ENCODE assay signal across 8 mouse cellular contexts in genomic region chr2:116735702-116736101, GRCm38 (mm10).
DNase-seq lines count a peak whose midpoint lies in the region; ATAC-seq and TF ChIP-seq lines count a peak whose summit lies in the region.

No protein-coding gene starts in this region.

- WGBS in liver, embryonic 12.5 days (ENCODE audit: insufficient replicate concordance) = 41% methylated on average over 3 of the region's 3 CpGs
- WGBS in hindbrain, postnatal 0 days = 39% methylated on average over 3 of the region's 3 CpGs
- 42% methylated on average over 3 of the region's 3 CpGs for WGBS in liver, embryonic 11.5 days

- no peak overlapping the region for H3K27ac ChIP-seq in liver, embryonic 12.5 days
- H3K27ac ChIP-seq in hindbrain, postnatal 0 days = no peak overlapping the region
- H3K27ac ChIP-seq in liver, embryonic 11.5 days (ENCODE audit: low read depth, low read length) = no peak overlapping the region

- peak; percentile 67 for TF ChIP-seq CTCF in hindbrain, postnatal 0 days (IDR thresholded peaks at IDR 0.05; ENCODE audit: low read depth)

- H3K27me3 ChIP-seq in liver, embryonic 12.5 days (replicated peaks) = no peaks in the 10 kb centered on the region
- H3K27me3 ChIP-seq in hindbrain, postnatal 0 days (ENCODE audit: insufficient read depth, low read length) = no peaks in the 10 kb centered on the region
- H3K27me3 ChIP-seq in liver, embryonic 11.5 days (replicated peaks; ENCODE audit: control insufficient read depth, insufficient read depth, low read length) = no peaks in the 10 kb centered on the region

- DNase-seq in liver = peak; percentile 8
- DNase-seq in brain, adult 2 months (ENCODE audit: low read depth, low spot score) = peak; percentile 51
- DNase-seq in gastrocnemius, postnatal 10 days = peak; percentile 45
- peak; percentile 69 for DNase-seq in hindbrain, postnatal 0 days (ENCODE audit: low spot score)
- DNase-seq in liver, embryonic 11.5 days (ENCODE audit: low spot score) = no peak
- peak; percentile 15 for DNase-seq in ovary, postnatal 14 days (ENCODE audit: low spot score)
- DNase-seq in spleen, adult 18-20 months = no peak

- H3K9me3 ChIP-seq in liver, embryonic 12.5 days (replicated peaks) = no peaks in the 10 kb centered on the region
- H3K9me3 ChIP-seq in hindbrain, postnatal 0 days (ENCODE audit: low read length) = no peaks in the 10 kb centered on the region
- H3K9me3 ChIP-seq in liver, embryonic 11.5 days (ENCODE audit: control insufficient read depth, low read length) = no peaks in the 10 kb centered on the region

- no peak overlapping the region for H3K4me3 ChIP-seq in liver, embryonic 12.5 days
- no peak overlapping the region for H3K4me3 ChIP-seq in hindbrain, postnatal 0 days (ENCODE audit: low read length)
- H3K4me3 ChIP-seq in liver, embryonic 11.5 days (ENCODE audit: low read depth, low read length) = no peak overlapping the region

- H3K9ac ChIP-seq in liver, embryonic 12.5 days = no peak overlapping the region
- H3K9ac ChIP-seq in hindbrain, postnatal 0 days (replicated peaks; ENCODE audit: low read length) = no peak overlapping the region
- no peak overlapping the region for H3K9ac ChIP-seq in liver, embryonic 11.5 days (ENCODE audit: low read depth, low read length)

- H3K4me1 ChIP-seq in liver, embryonic 12.5 days = no peaks in the 10 kb centered on the region
- H3K4me1 ChIP-seq in hindbrain, postnatal 0 days (ENCODE audit: insufficient read depth, low read length) = no peaks in the 10 kb centered on the region
- H3K4me1 ChIP-seq in liver, embryonic 11.5 days (replicated peaks; ENCODE audit: control insufficient read depth, insufficient read depth, low read length) = no peaks in the 10 kb centered on the region

- no peak for ATAC-seq in liver, embryonic 12.5 days
- peak; percentile 81 for ATAC-seq in hindbrain, postnatal 0 days
- 0 out of 2 replicates have a peak, but pooled peaks have one; percentile 31 for ATAC-seq in liver, embryonic 11.5 days (replicated peaks; ENCODE audit: low FRiP score)

- no peak overlapping the region for H3K4me2 ChIP-seq in liver, embryonic 12.5 days
- no peak overlapping the region for H3K4me2 ChIP-seq in hindbrain, postnatal 0 days (ENCODE audit: low read depth, low read length)
- no peak overlapping the region for H3K4me2 ChIP-seq in liver, embryonic 11.5 days

- no peaks in the 10 kb centered on the region for H3K36me3 ChIP-seq in liver, embryonic 12.5 days
- no peaks in the 10 kb centered on the region for H3K36me3 ChIP-seq in hindbrain, postnatal 0 days (ENCODE audit: insufficient read depth, low read length)
- no peaks in the 10 kb centered on the region for H3K36me3 ChIP-seq in liver, embryonic 11.5 days (ENCODE audit: control insufficient read depth, insufficient read depth, low read length)

Comparison
In these comparisons a context has a peak if more than half of its experiments do, and no peak if none do; other contexts are left out.
1. DNase-seq: peak in liver (single experiment), brain, adult 2 months (single experiment), gastrocnemius, postnatal 10 days (single experiment), hindbrain, postnatal 0 days (single experiment) and ovary, postnatal 14 days (single experiment); none in liver, embryonic 11.5 days (single experiment) and spleen, adult 18-20 months (0 of 2).